Mouse (Mus musculus): Measurements from ENCODE around the gene Kcnk4.

DNA sequence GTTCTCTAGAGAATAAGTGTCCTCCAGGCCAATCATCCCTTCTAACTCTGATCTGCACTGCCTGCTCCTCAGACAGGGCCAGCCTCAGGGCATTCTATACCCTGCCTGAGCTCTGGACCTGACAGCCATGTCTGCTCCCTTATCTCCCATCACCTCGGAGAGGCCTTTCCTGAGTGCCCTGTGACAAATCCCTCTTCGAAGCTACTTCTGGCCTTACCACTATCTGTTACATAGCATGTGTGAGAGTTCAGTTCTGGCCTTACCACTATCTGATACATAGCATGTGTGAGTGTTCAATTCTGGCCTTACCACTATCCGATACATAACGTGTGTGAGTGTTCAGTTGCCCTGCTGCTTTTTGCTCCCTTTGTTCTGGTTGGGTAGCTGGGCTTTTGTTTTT is 19.0 kb downstream of the Kcnk4 start:
- TF ChIP-seq CTCF (IDR thresholded peaks at IDR 0.05; ENCODE audit: borderline replicate concordance, extremely low read depth, insufficient read depth, insufficient read length) = no peak
- no peak for TF ChIP-seq POLR2A (IDR thresholded peaks at IDR 0.05; ENCODE audit: borderline replicate concordance, extremely low read depth, insufficient read depth, insufficient read length, poor library complexity, severe bottlenecking)
